Mouse (Mus musculus) ES-Bruce4 (cell line): ENCODE results near the gene Lypd4.

Experiments
- CTCF ChIP-seq: IDR thresholded peaks from one replicate; pipeline ENCODE4 v1.8.1; 2011; ENCODE audit warnings: low read depth, low read length
- POLR2A ChIP-seq: IDR thresholded peaks from one replicate; pipeline ENCODE4 v1.8.1; 2011; ENCODE audit warnings: low read length; ENCODE audit not compliant: insufficient read depth

DNA sequence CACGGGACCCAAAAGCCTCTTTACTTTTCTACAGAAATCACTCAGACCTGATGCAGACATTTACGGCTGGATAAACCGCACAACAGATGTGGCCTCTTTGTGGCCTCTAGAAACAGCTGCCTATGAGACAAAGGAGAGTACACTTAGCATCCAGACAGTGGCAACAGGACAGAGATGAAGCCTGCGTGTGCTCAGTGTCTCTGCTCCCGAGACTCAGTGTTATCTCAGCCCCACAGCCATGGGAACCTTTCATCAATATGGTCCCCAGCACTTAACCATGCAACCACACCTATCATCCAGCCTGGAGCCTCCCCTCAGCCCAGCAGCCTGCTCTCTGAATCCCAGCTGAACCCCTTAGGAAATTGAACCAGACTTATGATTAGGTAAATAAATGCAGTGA lies 10.5 kb downstream of the Lypd4 start:
- no peak for TF ChIP-seq CTCF
- TF ChIP-seq POLR2A, result no peak
